Mouse (Mus musculus): ENCODE measurements around the gene Ctnnd1. TPM values are rescaled to one million over a fixed set of nuclear protein-coding genes. Genes with fewer than 3 reads are reported as not detected.

Ctnnd1 gene
- polyA plus RNA-seq, 1 experiment from 2014 or later = 58.7 TPM

- no peaks in the 10 kb centered on the region for H3K9me3 ChIP-seq (replicated peaks; ENCODE audit: control insufficient read depth, low read length)
- peaks cover 5% of the 10 kb centered on the region; the same call in 1 of the 2 replicates for H3K4me1 ChIP-seq (ENCODE audit: control insufficient read depth, insufficient read depth, low read length)
- no peaks in the 10 kb centered on the region for H3K27me3 ChIP-seq (ENCODE audit: control insufficient read depth, insufficient read depth, low read length)
- no peak overlapping the region for H3K4me3 ChIP-seq (ENCODE audit: low read length)
- WGBS = 77% methylated on average over 10 of the region's 10 CpGs
- no peak for ATAC-seq (replicated peaks; ENCODE audit: extremely low read depth, insufficient read depth, low FRiP score)
- H3K9ac ChIP-seq (ENCODE audit: low read length) = no peak overlapping the region
- no peak overlapping the region for H3K27ac ChIP-seq (ENCODE audit: low read length)
- H3K4me2 ChIP-seq (ENCODE audit: low read depth, low read length) = no peak overlapping the region
- no peaks in the 10 kb centered on the region for H3K36me3 ChIP-seq (ENCODE audit: control insufficient read depth, insufficient read depth)
These were observed 99.0 kb downstream of the Ctnnd1 start for GRCm38 (mm10) chr2:84551390-84552100.

Other genes starting within 250 kb of the Ctnnd1 start
- 37.5 and 38.4 TPM in 2 replicates for gene Calcrl, start 225.4 kb downstream of the Ctnnd1 start, polyA plus RNA-seq (2015; fragmentation: Nextera tagmentation; extraction: Ambion mirVana)
- gene Tfpi, start 174.0 kb downstream of the Ctnnd1 start, polyA plus RNA-seq (2015; fragmentation: Nextera tagmentation; extraction: Ambion mirVana) = 71.5 and 82.3 TPM in 2 replicates
- 0.13 and 0.19 TPM in 2 replicates for gene Btbd18, start 8.3 kb upstream of the Ctnnd1 start, polyA plus RNA-seq (2015; fragmentation: Nextera tagmentation; extraction: Ambion mirVana)
- gene Selenoh, start 20.0 kb upstream of the Ctnnd1 start, polyA plus RNA-seq (2015; fragmentation: Nextera tagmentation; extraction: Ambion mirVana) = 187 and 195 TPM in 2 replicates
- gene Gm28635, start 27.3 kb upstream of the Ctnnd1 start, polyA plus RNA-seq (2015; fragmentation: Nextera tagmentation; extraction: Ambion mirVana) = not detected in 2 replicates
- gene Med19, start 27.6 kb upstream of the Ctnnd1 start, polyA plus RNA-seq (2015; fragmentation: Nextera tagmentation; extraction: Ambion mirVana) = 21.4 and 23.0 TPM in 2 replicates
- gene Tmx2, start 28.4 kb upstream of the Ctnnd1 start, polyA plus RNA-seq (2015; fragmentation: Nextera tagmentation; extraction: Ambion mirVana) = 180 and 182 TPM in 2 replicates
- gene Zdhhc5, start 64.4 kb upstream of the Ctnnd1 start, polyA plus RNA-seq (2015; fragmentation: Nextera tagmentation; extraction: Ambion mirVana) = 21.7 and 22.7 TPM in 2 replicates
- gene Clp1, start 76.6 kb upstream of the Ctnnd1 start, polyA plus RNA-seq (2015; fragmentation: Nextera tagmentation; extraction: Ambion mirVana) = 17.9 and 19.5 TPM in 2 replicates
- gene Ypel4, start 83.3 kb upstream of the Ctnnd1 start, polyA plus RNA-seq (2015; fragmentation: Nextera tagmentation; extraction: Ambion mirVana) = 2.4 and 2.6 TPM in 2 replicates
- 3.6 and 5.1 TPM in 2 replicates for gene Gm19426, start 92.9 kb upstream of the Ctnnd1 start, polyA plus RNA-seq (2015; fragmentation: Nextera tagmentation; extraction: Ambion mirVana)
- 44.6 and 51.2 TPM in 2 replicates for gene Serping1, start 124.7 kb upstream of the Ctnnd1 start, polyA plus RNA-seq (2015; fragmentation: Nextera tagmentation; extraction: Ambion mirVana)
- 102 and 110 TPM in 2 replicates for gene Ube2l6, start 148.1 kb upstream of the Ctnnd1 start, polyA plus RNA-seq (2015; fragmentation: Nextera tagmentation; extraction: Ambion mirVana)
- 0.21 and 0.24 TPM in 2 replicates for gene Smtnl1, start 171.9 kb upstream of the Ctnnd1 start, polyA plus RNA-seq (2015; fragmentation: Nextera tagmentation; extraction: Ambion mirVana)
- gene Timm10, start 176.2 kb upstream of the Ctnnd1 start, polyA plus RNA-seq (2015; fragmentation: Nextera tagmentation; extraction: Ambion mirVana) = 92.9 and 97.9 TPM in 2 replicates
- 8.0 and 8.7 TPM in 2 replicates for gene Slc43a1, start 188.1 kb upstream of the Ctnnd1 start, polyA plus RNA-seq (2015; fragmentation: Nextera tagmentation; extraction: Ambion mirVana)
- gene Rtn4rl2, start 235.9 kb upstream of the Ctnnd1 start, polyA plus RNA-seq (2015; fragmentation: Nextera tagmentation; extraction: Ambion mirVana) = 1.5 and 1.7 TPM in 2 replicates